Mouse (Mus musculus) stomach, postnatal 0 days (tissue): ENCODE measurements around the gene Xrcc6. TPM values are rescaled to one million over a fixed set of nuclear protein-coding genes. Genes with fewer than 3 reads are reported as not detected.
A peak's percentile ranks its signal among the peaks of the same experiment; 100 is the strongest.

Source experiments
- ATAC-seq: fragments of 200-750 bp; cut with Nextera tagmentation; 2 replicates; pipeline ENCODE4 v1.8.0; 2017; ENCODE audit not compliant: low FRiP score, low TSS enrichment
- DNase-seq: peaks from one replicate; pipeline ENCODE4 v3.0.0-alpha.2; 2016; ENCODE audit warnings: low spot score
- H3K27ac ChIP-seq: fragments of 300-500 bp; sonication (generic); replicated peaks from 2 replicates; pipeline ENCODE4 v1.5.1; 2014; ENCODE audit warnings: mild to moderate bottlenecking, control low read depth
- H3K27me3 ChIP-seq: fragments of 300-500 bp; sonication (generic); 2 replicates; pipeline ENCODE4 v1.6.1; 2014; ENCODE audit warnings: low read length; ENCODE audit not compliant: control insufficient read depth, insufficient read depth
- H3K36me3 ChIP-seq: fragments of 300-500 bp; sonication (generic); 2 replicates; pipeline ENCODE4 v1.6.1; 2014; ENCODE audit warnings: low read length, mixed read lengths; ENCODE audit not compliant: control insufficient read depth, insufficient read depth
- H3K4me1 ChIP-seq: fragments of 300-500 bp; sonication (generic); replicated peaks from 2 replicates; pipeline ENCODE4 v1.6.1; 2014; ENCODE audit warnings: antibody characterized with exemption; ENCODE audit not compliant: control insufficient read depth, insufficient read depth
- H3K4me2 ChIP-seq: fragments of 300-500 bp; sonication (generic); replicated peaks from 2 replicates; pipeline ENCODE4 v1.6.1; 2014; ENCODE audit warnings: low read depth, mild to moderate bottlenecking, control low read depth, moderate library complexity
- H3K4me3 ChIP-seq: fragments of 300-500 bp; sonication (generic); 2 replicates; pipeline ENCODE4 v1.5.1; 2014; ENCODE audit warnings: low read depth, low read length, control low read depth
- H3K9ac ChIP-seq: fragments of 300-500 bp; sonication (generic); 2 replicates; pipeline ENCODE4 v1.6.1; 2014; ENCODE audit warnings: mild to moderate bottlenecking, low read length, control low read depth, mixed read lengths
- H3K9me3 ChIP-seq: fragments of 300-500 bp; sonication (generic); 2 replicates; pipeline ENCODE4 v1.6.1; 2016; ENCODE audit warnings: low read length; ENCODE audit not compliant: control insufficient read depth
- CTCF ChIP-seq: IDR thresholded peaks from 2 replicates; pipeline ENCODE4 v1.5.1; 2016; ENCODE audit warnings: antibody characterized with exemption, low read depth, mild to moderate bottlenecking, moderate library complexity
- EP300 ChIP-seq: optimal IDR thresholded peaks from 2 replicates; pipeline ENCODE3; 2016; ENCODE audit warnings: antibody characterized with exemption
- WGBS: fragments of 180-500 bp; shearing (Covaris S2); extraction: QIAGEN DNeasy Blood & Tissue Kit; methylation state at CpG from one replicate; pipeline ENCODE4 v1.1.7; 2014; 5-methylcytosine and 5-hydroxymethylcytosine counted together
- polyA plus RNA-seq: library from polyadenylated mRNA; unstranded; fragments of >200 nt; fragmentation: Nextera tagmentation; extraction: Ambion mirVana; gene quantifications from 2 replicates; pipeline ENCODE4 v1.2.1, GENCODE M21; 2015

The Xrcc6 gene
- polyA plus RNA-seq, 1 experiment from 2014 or later = 30.4 TPM

DNA sequence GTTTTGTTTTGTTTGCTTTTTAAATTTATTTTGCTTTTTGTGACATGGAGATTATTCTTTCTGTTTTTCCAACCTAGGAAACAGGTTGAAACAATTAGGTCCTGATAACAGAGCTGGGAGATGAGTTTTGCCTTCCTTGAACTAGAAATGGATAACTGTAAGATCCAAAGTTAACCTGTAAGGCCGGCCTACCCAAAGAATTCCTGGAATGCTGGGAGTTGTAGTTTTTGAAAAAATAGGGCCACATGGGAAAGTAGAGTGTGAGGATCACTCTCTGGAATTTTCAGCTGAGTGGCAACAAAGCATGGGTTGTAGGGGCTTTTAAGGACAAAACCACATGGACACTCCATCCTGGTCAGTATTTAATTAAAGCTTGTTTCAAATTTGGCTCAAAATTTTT is 5.5 kb upstream of the Xrcc6 start:
- no peak overlapping the region for H3K9ac ChIP-seq
- no peak for TF ChIP-seq EP300
- TF ChIP-seq CTCF = no peak
- H3K4me3 ChIP-seq = no peak overlapping the region
- no peak for DNase-seq
- 54% methylated on average over 1 of the region's 1 CpGs for WGBS
- ATAC-seq = no peak
- H3K4me1 ChIP-seq = no peaks in the 10 kb centered on the region
- H3K27ac ChIP-seq = no peak overlapping the region
- H3K36me3 ChIP-seq = no peaks in the 10 kb centered on the region
- H3K27me3 ChIP-seq = no peaks in the 10 kb centered on the region
- H3K4me2 ChIP-seq = no peak overlapping the region
- no peaks in the 10 kb centered on the region for H3K9me3 ChIP-seq

DNA sequence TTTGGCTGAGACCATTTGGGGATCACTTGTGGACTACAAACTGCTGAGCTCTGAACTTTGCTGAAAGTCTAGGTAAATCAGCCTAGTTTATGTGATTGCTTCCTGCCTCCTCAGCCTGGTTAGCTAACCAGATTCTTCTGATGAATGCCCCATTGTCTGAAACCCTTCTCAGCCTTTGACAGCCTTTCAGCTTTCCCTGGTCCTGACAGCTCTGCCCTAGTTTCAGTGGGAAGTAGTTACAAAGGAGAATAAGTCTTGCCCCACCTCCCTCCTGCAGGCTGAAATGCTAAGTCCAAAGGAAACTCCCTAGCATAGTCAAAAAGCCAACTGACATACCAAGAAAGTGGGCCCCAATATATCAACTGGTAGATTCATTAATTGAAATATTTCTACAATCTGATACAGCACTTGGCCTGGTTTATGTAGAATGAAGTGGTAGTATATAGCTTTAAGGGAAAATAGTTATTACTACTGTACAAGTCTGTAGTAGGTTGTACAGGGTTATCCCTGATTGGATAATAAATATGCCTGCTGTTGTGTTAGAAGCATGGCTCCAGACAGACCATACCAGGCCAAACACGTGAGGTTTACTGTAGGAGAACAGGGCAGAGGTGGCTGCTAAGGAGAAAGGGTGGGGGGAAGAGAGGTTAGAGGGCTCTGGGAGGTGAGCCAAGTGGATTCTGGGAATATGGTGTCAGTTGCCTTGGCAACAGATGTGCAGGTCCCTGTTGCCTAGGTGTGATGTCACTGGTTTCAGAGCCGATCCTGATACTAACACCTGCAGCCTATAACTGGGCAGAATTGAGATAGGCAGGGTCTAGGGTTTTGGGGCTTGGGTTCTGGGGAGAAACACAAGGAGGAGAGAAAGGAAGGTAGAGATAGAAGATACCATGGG is 2.1 kb upstream of the Xrcc6 start:
- no peaks in the 10 kb centered on the region for H3K4me1 ChIP-seq
- no peak overlapping the region for H3K4me2 ChIP-seq
- H3K4me3 ChIP-seq = no peak overlapping the region
- H3K36me3 ChIP-seq = no peaks in the 10 kb centered on the region
- H3K9me3 ChIP-seq = no peaks in the 10 kb centered on the region
- no peak overlapping the region for H3K27ac ChIP-seq
- ATAC-seq = no peak
- no peak for DNase-seq
- no peak for TF ChIP-seq CTCF
- no peak for TF ChIP-seq EP300
- H3K27me3 ChIP-seq = no peaks in the 10 kb centered on the region
- 54% methylated on average over 2 of the region's 2 CpGs for WGBS
- no peak overlapping the region for H3K9ac ChIP-seq

DNA sequence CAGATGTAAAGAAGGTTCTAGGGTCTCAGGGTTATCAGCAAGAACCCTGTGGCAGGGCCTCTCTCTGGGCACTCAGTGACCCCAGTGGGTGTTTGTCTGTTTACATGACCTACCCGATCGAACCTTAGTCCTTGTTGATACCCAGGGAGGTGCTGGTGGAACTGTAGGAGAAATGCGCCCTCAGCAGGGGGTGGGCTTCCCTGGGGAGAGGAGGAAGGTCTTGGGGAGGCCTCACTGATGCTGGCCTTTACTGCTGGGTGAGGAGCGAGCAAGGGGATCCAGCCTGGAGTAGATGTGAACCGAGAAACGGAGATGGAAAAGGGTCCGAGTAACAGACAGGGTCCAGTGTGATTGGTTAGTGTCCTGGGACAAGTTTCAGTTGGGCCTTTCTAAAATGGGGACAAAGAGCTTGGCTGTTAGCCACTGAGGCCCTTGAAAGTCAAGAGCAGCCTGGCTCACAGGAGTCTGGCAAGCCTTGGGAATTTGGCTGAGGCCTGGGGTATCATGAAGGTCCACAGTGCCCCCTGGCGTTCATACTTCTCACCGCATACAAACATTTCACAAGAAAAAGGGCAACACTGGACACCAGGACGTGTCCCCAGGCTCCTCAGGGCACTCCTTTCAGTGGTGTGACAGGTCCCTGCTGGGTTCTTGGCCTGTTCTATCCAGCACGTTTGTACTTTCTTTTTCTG is 1.9 kb downstream of the Xrcc6 start:
- Histone ChIP-seq H3K4me3 (no peak overlapping the region), H3K4me2 (no peak overlapping the region), H3K27ac (no peak overlapping the region), H3K27me3 (no peaks in the 10 kb centered on the region), H3K36me3 (peaks cover 3% of the 10 kb centered on the region; the same call in 1 of the 2 replicates), H3K4me1 (no peaks in the 10 kb centered on the region), H3K9me3 (no peaks in the 10 kb centered on the region), H3K9ac (0 out of 2 replicates have a peak overlapping the region, but pooled peaks have one; percentile 0)
- 36% methylated on average over 11 of the region's 11 CpGs for WGBS
- TF ChIP-seq CTCF (peak; percentile 92), EP300 (no peak)
- ATAC-seq (peak; percentile 71), DNase-seq (peak; percentile 89)

GRCm38 (mm10) chr15:81990549-81990948 is 2.9 kb downstream of the Xrcc6 start:
- no peak overlapping the region for H3K4me3 ChIP-seq
- no peak overlapping the region for H3K9ac ChIP-seq
- 0 out of 2 replicates have a peak, but pooled peaks have one; percentile 16 for ATAC-seq
- H3K4me1 ChIP-seq = no peaks in the 10 kb centered on the region
- WGBS = 51% methylated on average over 7 of the region's 7 CpGs
- no peaks in the 10 kb centered on the region for H3K9me3 ChIP-seq
- peaks cover 3% of the 10 kb centered on the region; the same call in 1 of the 2 replicates for H3K36me3 ChIP-seq
- H3K27me3 ChIP-seq = no peaks in the 10 kb centered on the region
- H3K4me2 ChIP-seq = no peak overlapping the region
- no peak overlapping the region for H3K27ac ChIP-seq
- DNase-seq = no peak
- no peak for TF ChIP-seq CTCF
- no peak for TF ChIP-seq EP300

DNA sequence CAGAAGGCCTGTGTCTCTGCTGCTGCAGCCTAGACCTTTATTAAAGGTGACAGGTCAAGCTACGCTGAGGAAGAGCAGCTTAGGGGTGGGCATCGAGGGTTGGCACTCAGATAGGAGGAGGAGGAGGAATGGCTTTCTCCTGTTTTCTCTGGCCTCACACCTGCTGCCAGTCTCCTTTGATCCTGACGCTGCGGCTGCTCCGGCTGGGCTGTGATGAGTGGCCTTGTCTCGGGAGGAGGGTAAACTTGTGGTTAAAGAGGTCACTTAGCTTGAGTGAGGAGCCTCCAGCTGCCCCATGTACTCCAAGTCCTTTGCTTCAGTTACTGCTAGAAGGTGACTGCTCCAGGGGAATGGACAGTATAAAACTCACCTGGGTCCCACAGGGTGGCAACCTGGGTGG is 6.4 kb downstream of the Xrcc6 start:
- Histone ChIP-seq H3K4me3 (no peak overlapping the region), H3K36me3 (peaks cover 3% of the 10 kb centered on the region; the same call in 1 of the 2 replicates), H3K4me2 (no peak overlapping the region), H3K27ac (no peak overlapping the region), H3K9me3 (no peaks in the 10 kb centered on the region), H3K9ac (no peak overlapping the region), H3K27me3 (no peaks in the 10 kb centered on the region), H3K4me1 (no peaks in the 10 kb centered on the region)
- ATAC-seq (no peak), DNase-seq (no peak)
- WGBS = 62% methylated on average over 6 of the region's 6 CpGs
- TF ChIP-seq CTCF = no peak
- no peak for TF ChIP-seq EP300

GRCm38 (mm10) chr15:82004257-82004656 is 16.6 kb downstream of the Xrcc6 start:
- no peaks in the 10 kb centered on the region for H3K27me3 ChIP-seq
- TF ChIP-seq CTCF (no peak), EP300 (no peak)
- H3K4me1 ChIP-seq = no peaks in the 10 kb centered on the region
- WGBS = 69% methylated on average over 8 of the region's 8 CpGs
- DNase-seq = no peak
- H3K4me3 ChIP-seq = no peak overlapping the region
- H3K36me3 ChIP-seq = 0 out of 2 replicates have a peak, but pooled peaks cover 3% of the 10 kb centered on the region
- no peaks in the 10 kb centered on the region for H3K9me3 ChIP-seq
- H3K27ac ChIP-seq = no peak overlapping the region
- H3K4me2 ChIP-seq = no peak overlapping the region
- no peak overlapping the region for H3K9ac ChIP-seq
- no peak for ATAC-seq
